Mouse (Mus musculus) c-Kit-positive CD71-positive TER-119-positive erythroid progenitor cells, embryonic 14.5 days (primary cell): ENCODE data around the gene Adamts2.

Experiments
- DNase-seq: peaks from one replicate; pipeline ENCODE4 v3.0.0-alpha.2; 2013; ENCODE audit warnings: low spot score

Adamts2 gene

GRCm38 (mm10) chr11:50671820-50672310 lies 70.0 kb downstream of the Adamts2 start:
- no peak for DNase-seq

- DNase-seq: no peak
Measured at GRCm38 (mm10) chr11:50672866-50673265, 71.0 kb downstream of the Adamts2 start.

- DNase-seq: no peak
Measured at GRCm38 (mm10) chr11:50673525-50674250, 71.8 kb downstream of the Adamts2 start.

GRCm38 (mm10) chr11:50674390-50674789 lies 72.5 kb downstream of the Adamts2 start:
- DNase-seq: no peak

GRCm38 (mm10) chr11:50678650-50679049 lies 76.8 kb downstream of the Adamts2 start:
- no peak for DNase-seq

- no peak for DNase-seq
Measured at GRCm38 (mm10) chr11:50681940-50682339, 80.1 kb downstream of the Adamts2 start.

- DNase-seq: no peak
Measured at GRCm38 (mm10) chr11:50683821-50684220, 81.9 kb downstream of the Adamts2 start.

GRCm38 (mm10) chr11:50688584-50688983 lies 86.7 kb downstream of the Adamts2 start:
- no peak for DNase-seq

GRCm38 (mm10) chr11:50689672-50690071 lies 87.8 kb downstream of the Adamts2 start:
- DNase-seq: no peak

GRCm38 (mm10) chr11:50699971-50700370 lies 98.1 kb downstream of the Adamts2 start:
- no peak for DNase-seq

- DNase-seq: no peak
Measured at GRCm38 (mm10) chr11:50700496-50700895, 98.6 kb downstream of the Adamts2 start.

- no peak for DNase-seq
Measured at GRCm38 (mm10) chr11:50703397-50703796, 101.5 kb downstream of the Adamts2 start.

GRCm38 (mm10) chr11:50704511-50704910 lies 102.6 kb downstream of the Adamts2 start:
- DNase-seq: no peak

- DNase-seq: no peak
Measured at GRCm38 (mm10) chr11:50707259-50707658, 105.4 kb downstream of the Adamts2 start.

- DNase-seq: no peak
Measured at GRCm38 (mm10) chr11:50713610-50714202, 111.8 kb downstream of the Adamts2 start.

GRCm38 (mm10) chr11:50715091-50715490 lies 113.2 kb downstream of the Adamts2 start:
- DNase-seq: no peak

- no peak for DNase-seq
Measured at GRCm38 (mm10) chr11:50717381-50717897, 115.6 kb downstream of the Adamts2 start.

GRCm38 (mm10) chr11:50718862-50719261 lies 117.0 kb downstream of the Adamts2 start:
- no peak for DNase-seq

GRCm38 (mm10) chr11:50720421-50720820 lies 118.5 kb downstream of the Adamts2 start:
- no peak for DNase-seq

- DNase-seq: no peak
Measured at GRCm38 (mm10) chr11:50720856-50721550, 119.1 kb downstream of the Adamts2 start.

GRCm38 (mm10) chr11:50725595-50725994 lies 123.7 kb downstream of the Adamts2 start:
- DNase-seq: no peak

- DNase-seq: no peak
Measured at GRCm38 (mm10) chr11:50726035-50726434, 124.2 kb downstream of the Adamts2 start.

- no peak for DNase-seq
Measured at GRCm38 (mm10) chr11:50733146-50733545, 131.3 kb downstream of the Adamts2 start.
